Mouse (Mus musculus) forebrain, embryonic 16.5 days (tissue): Measurements from ENCODE around the gene Serinc5. TPM values are rescaled to one million over a fixed set of nuclear protein-coding genes. Genes with fewer than 3 reads are reported as not detected.

Experiments used
- ATAC-seq: fragments of 200-750 bp; cut with Nextera tagmentation; 2 replicates; pipeline ENCODE4 v1.8.0; 2017; ENCODE audit warnings: mild to moderate bottlenecking, moderate library complexity
- H3K27ac ChIP-seq: fragments of 300-500 bp; sonication (generic); 2 replicates; pipeline ENCODE4 v1.5.1; 2014; ENCODE audit warnings: low read length, control low read depth
- H3K27me3 ChIP-seq: fragments of 300-500 bp; sonication (generic); replicated peaks from 2 replicates; pipeline ENCODE4 v1.6.1; 2014; ENCODE audit warnings: low read length; ENCODE audit not compliant: control insufficient read depth, insufficient read depth
- H3K36me3 ChIP-seq: fragments of 300-500 bp; sonication (generic); 2 replicates; pipeline ENCODE4 v1.6.1; 2014; ENCODE audit not compliant: control insufficient read depth, insufficient read depth
- H3K4me1 ChIP-seq: fragments of 300-500 bp; sonication (generic); replicated peaks from 2 replicates; pipeline ENCODE4 v1.6.1; 2014; ENCODE audit warnings: low read length; ENCODE audit not compliant: control insufficient read depth, insufficient read depth
- H3K4me2 ChIP-seq: fragments of 300-500 bp; sonication (generic); 2 replicates; pipeline ENCODE4 v1.6.1; 2014; ENCODE audit warnings: mild to moderate bottlenecking, low read length, control low read depth
- H3K4me3 ChIP-seq: fragments of 300-500 bp; sonication (generic); replicated peaks from 2 replicates; pipeline ENCODE4 v1.5.1; 2014; ENCODE audit warnings: mild to moderate bottlenecking, low read length, control low read depth
- H3K9ac ChIP-seq: fragments of 300-500 bp; sonication (generic); replicated peaks from 2 replicates; pipeline ENCODE4 v1.6.1; 2014; ENCODE audit warnings: low read depth, low read length, control low read depth
- H3K9me3 ChIP-seq: fragments of 300-500 bp; sonication (generic); 2 replicates; pipeline ENCODE4 v1.6.1; 2016; ENCODE audit warnings: low read length; ENCODE audit not compliant: control insufficient read depth
- WGBS: fragments of 180-500 bp; shearing (Covaris S2); extraction: QIAGEN DNeasy Blood & Tissue Kit; methylation state at CpG from one replicate; pipeline ENCODE4 v1.1.7; 2014; 5-methylcytosine and 5-hydroxymethylcytosine counted together
- polyA plus RNA-seq: library from polyadenylated mRNA; unstranded; fragments of >200 nt; fragmentation: Nextera tagmentation; extraction: Ambion mirVana; gene quantifications from 2 replicates; pipeline ENCODE4 v1.2.1, GENCODE M21; 2015

The Serinc5 gene
- polyA plus RNA-seq: 21.6 and 28.8 TPM in 2 replicates

- H3K36me3 ChIP-seq: no peaks in the 10 kb centered on the region
- WGBS: under 1% methylated on average over 55 of the region's 55 CpGs
- peak; percentile 99 for ATAC-seq
These were observed at the start of gene Serinc5 for GRCm38 (mm10) chr13:92610311-92611221. Serinc5 (plus strand) TSS chr13:92611091.

DNA sequence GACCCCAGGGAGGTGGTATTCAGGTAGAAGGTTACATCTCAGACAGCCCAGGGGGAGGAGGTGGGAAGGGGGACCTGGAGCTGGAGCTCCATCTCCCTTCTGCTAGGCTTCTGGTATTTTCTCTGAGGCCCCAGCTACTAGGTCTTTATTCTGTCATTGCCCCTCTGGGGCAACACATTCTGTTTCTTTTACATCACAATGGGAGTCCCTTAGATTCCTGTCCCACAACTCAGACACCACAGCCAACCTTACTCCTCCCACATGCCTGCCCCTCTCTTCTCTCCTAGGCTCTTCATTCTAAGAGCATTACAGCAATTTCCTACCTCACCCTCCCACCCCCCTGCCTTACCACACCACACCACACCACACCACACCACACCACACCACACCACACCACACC, 34.8 kb upstream of the Serinc5 start, which contains the start of gene Spz1:
TSS of gene Spz1 (minus strand) at position 101 of the 400 bp plus-strand sequence.
- Histone ChIP-seq H3K36me3 (no peaks in the 10 kb centered on the region), H3K4me2 (no peak within 1 kb of the TSS), H3K27ac (no peak within 1 kb of the TSS), H3K4me1 (0 out of 2 replicates have a peak, but pooled peaks cover 4% of the 10 kb centered on the region), H3K27me3 (no peaks in the 10 kb centered on the region), H3K9me3 (no peaks in the 10 kb centered on the region), H3K4me3 (no peak within 1 kb of the TSS), H3K9ac (no peak within 1 kb of the TSS)
- no peak for ATAC-seq

More at GRCm38 (mm10) chr13:92610311-92611221, at the start of gene Serinc5:
- peak within 1 kb of the TSS; percentile 72 for H3K27ac ChIP-seq
- H3K27me3 ChIP-seq: no peaks in the 10 kb centered on the region
- peak within 1 kb of the TSS; percentile 79 for H3K4me2 ChIP-seq
- H3K9me3 ChIP-seq: no peaks in the 10 kb centered on the region
- peaks cover 18% of the 10 kb centered on the region for H3K4me1 ChIP-seq
- H3K9ac ChIP-seq: peak within 1 kb of the TSS; percentile 65
- H3K4me3 ChIP-seq: peak within 1 kb of the TSS; percentile 80

DNA sequence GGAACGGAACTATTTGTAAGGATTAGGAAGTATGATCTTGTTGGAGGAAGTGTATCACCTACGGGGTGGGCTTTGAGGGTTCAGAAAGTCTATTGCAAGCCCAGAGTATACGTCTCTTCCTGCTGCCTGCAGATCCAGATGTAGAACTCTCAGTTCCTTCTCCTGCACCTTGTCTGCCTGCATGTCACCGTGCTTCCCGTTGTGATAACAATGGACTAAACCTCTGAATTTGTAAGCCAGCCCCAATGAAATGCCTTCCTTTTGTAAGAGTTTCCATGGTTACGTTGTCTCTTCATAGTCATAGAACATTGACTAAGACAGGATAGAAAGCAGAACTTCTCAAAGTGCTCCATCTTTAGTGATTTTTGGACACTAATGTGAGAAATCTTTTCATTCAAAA, 34.2 kb upstream of the Serinc5 start:
- H3K4me1 ChIP-seq: 0 out of 2 replicates have a peak, but pooled peaks cover 4% of the 10 kb centered on the region
- no peaks in the 10 kb centered on the region for H3K9me3 ChIP-seq
- H3K9ac ChIP-seq: no peak overlapping the region
- no peak overlapping the region for H3K4me2 ChIP-seq
- H3K36me3 ChIP-seq: no peaks in the 10 kb centered on the region
- no peak overlapping the region for H3K4me3 ChIP-seq
- no peak overlapping the region for H3K27ac ChIP-seq
- 55% methylated on average over 6 of the region's 6 CpGs for WGBS
- ATAC-seq: no peak
- no peaks in the 10 kb centered on the region for H3K27me3 ChIP-seq

DNA sequence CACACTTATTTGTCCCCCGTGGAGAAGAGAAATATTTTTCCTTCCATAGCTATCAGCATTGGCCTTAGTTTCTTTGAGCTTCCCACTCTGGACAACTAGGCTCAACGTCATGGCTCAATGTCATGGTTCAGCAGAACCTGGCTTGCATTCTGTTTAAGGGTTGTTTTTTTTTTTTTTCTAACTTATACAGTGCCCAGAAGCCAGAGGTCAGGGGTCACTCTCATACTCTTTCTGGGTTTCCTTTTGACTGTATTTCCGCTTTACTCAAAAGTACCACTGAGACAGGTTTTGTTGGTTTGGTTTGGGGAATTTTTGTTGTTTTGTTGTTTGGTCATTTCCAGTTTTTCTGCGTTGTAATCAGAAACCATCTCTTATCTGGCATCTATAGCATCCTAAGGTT, 32.7 kb upstream of the Serinc5 start:
- WGBS: 81% methylated on average over 4 of the region's 4 CpGs
- Histone ChIP-seq H3K4me1 (0 out of 2 replicates have a peak, but pooled peaks cover 4% of the 10 kb centered on the region), H3K36me3 (no peaks in the 10 kb centered on the region), H3K27me3 (no peaks in the 10 kb centered on the region), H3K9ac (no peak overlapping the region), H3K4me3 (no peak overlapping the region), H3K4me2 (no peak overlapping the region), H3K27ac (no peak overlapping the region), H3K9me3 (no peaks in the 10 kb centered on the region)
- no peak for ATAC-seq

- H3K27ac ChIP-seq: no peak overlapping the region
- H3K9me3 ChIP-seq: no peaks in the 10 kb centered on the region
- 29% methylated on average over 10 of the region's 10 CpGs for WGBS
- no peaks in the 10 kb centered on the region for H3K27me3 ChIP-seq
- no peak overlapping the region for H3K4me3 ChIP-seq
- H3K36me3 ChIP-seq: no peaks in the 10 kb centered on the region
- ATAC-seq: peak; percentile 69
- 0 out of 2 replicates have a peak, but pooled peaks cover 4% of the 10 kb centered on the region for H3K4me1 ChIP-seq
- no peak overlapping the region for H3K4me2 ChIP-seq
- no peak overlapping the region for H3K9ac ChIP-seq
These were observed 30.5 kb upstream of the Serinc5 start for GRCm38 (mm10) chr13:92580220-92581043.

DNA sequence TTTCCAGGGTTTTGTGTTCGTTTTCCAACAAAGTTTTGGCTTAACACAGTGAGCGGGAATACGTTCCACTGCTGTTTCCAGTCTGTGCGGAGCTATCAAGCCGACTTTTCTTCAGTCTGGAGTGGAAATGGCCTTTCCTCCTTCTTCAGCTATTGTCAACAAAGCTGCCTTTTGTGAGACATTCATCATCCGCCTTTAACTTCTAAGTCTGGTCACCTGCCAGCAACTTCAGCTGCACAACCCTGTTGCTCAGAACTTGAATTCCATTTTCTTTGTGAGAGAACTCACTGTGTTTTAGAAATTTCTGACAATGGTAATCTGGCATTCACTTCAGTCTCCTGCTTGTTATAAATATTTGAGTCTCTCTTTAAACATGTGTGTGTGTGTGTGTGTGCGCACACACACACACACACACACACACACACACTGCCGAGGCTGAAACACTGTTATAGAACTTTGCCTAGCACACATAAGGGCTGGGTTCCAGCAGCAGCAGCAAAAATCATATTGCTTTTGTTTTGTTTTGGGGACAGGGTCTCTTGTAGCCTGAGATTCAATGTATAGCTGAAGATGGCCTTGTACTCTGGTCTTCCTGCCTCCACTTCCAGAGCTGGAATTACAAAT, 26.7 kb upstream of the Serinc5 start:
- Histone ChIP-seq H3K27me3 (no peaks in the 10 kb centered on the region), H3K4me2 (no peak overlapping the region), H3K27ac (no peak overlapping the region), H3K4me3 (no peak overlapping the region), H3K4me1 (0 out of 2 replicates have a peak, but pooled peaks cover 4% of the 10 kb centered on the region), H3K9ac (no peak overlapping the region), H3K9me3 (no peaks in the 10 kb centered on the region), H3K36me3 (no peaks in the 10 kb centered on the region)
- 45% methylated on average over 8 of the region's 8 CpGs for WGBS
- no peak for ATAC-seq

DNA sequence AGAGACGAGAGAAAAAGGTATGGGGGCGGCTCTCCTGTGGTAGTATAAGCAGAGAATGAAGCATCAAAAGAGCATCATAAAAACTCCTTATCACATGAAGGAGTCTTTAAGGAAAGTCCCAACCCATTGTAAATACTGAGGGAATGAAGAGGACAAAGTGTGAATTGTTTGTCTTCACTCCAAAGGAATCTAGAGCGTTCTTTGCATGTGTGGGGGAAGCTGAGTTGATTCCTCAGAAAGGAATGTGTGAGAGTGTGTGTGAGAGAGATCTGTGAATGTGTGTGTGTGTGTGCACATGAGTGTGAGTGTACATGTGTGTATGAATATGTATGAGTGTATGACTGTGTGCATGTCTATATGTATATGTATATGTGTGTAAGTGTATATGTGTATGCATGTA, 22.2 kb upstream of the Serinc5 start:
- Histone ChIP-seq H3K27me3 (no peaks in the 10 kb centered on the region), H3K9ac (no peak overlapping the region), H3K4me3 (no peak overlapping the region), H3K9me3 (no peaks in the 10 kb centered on the region), H3K36me3 (no peaks in the 10 kb centered on the region), H3K4me1 (peaks cover 9% of the 10 kb centered on the region), H3K4me2 (no peak overlapping the region), H3K27ac (no peak overlapping the region)
- ATAC-seq: no peak
- WGBS: 74% methylated on average over 3 of the region's 3 CpGs

GRCm38 (mm10) chr13:92589255-92589654, 21.6 kb upstream of the Serinc5 start:
- no peaks in the 10 kb centered on the region for H3K27me3 ChIP-seq
- peaks cover 14% of the 10 kb centered on the region for H3K4me1 ChIP-seq
- H3K9ac ChIP-seq: no peak overlapping the region
- ATAC-seq: no peak
- H3K27ac ChIP-seq: no peak overlapping the region
- no peaks in the 10 kb centered on the region for H3K36me3 ChIP-seq
- no peak overlapping the region for H3K4me2 ChIP-seq
- no peak overlapping the region for H3K4me3 ChIP-seq
- no peaks in the 10 kb centered on the region for H3K9me3 ChIP-seq

DNA sequence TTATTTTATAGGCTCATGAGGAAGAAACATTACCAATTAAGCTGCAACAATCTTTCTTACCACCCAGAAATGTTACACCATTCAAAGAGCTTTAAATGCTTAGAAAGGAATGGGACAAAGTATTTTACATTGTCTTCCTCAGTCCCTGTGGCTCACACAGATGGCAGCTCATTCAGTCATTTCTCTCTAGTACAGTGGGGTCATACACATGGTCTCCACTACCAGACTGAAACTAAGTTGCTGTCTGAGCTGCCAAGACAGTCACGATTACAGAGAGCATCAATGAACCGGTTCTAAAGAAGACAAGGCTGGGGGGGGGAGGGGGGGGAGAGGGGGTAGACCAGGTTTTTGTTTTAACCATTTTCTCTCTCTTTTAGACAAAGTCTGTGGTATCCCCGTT, 19.7 kb upstream of the Serinc5 start:
- Histone ChIP-seq H3K27me3 (no peaks in the 10 kb centered on the region), H3K4me3 (no peak overlapping the region), H3K4me2 (no peak overlapping the region), H3K9me3 (no peaks in the 10 kb centered on the region), H3K4me1 (peaks cover 19% of the 10 kb centered on the region), H3K27ac (no peak overlapping the region), H3K9ac (no peak overlapping the region), H3K36me3 (no peaks in the 10 kb centered on the region)
- ATAC-seq: no peak
- WGBS: 23% methylated on average over 3 of the region's 3 CpGs
